Mouse (Mus musculus): ENCODE results near the gene Safb2. TPM values are rescaled to one million over a fixed set of nuclear protein-coding genes. Genes with fewer than 3 reads are reported as not detected.

Safb2 gene
- total and polyA plus RNA-seq, 2 experiments from 2014 or later, result 24.9 to 63.4 TPM

DNA sequence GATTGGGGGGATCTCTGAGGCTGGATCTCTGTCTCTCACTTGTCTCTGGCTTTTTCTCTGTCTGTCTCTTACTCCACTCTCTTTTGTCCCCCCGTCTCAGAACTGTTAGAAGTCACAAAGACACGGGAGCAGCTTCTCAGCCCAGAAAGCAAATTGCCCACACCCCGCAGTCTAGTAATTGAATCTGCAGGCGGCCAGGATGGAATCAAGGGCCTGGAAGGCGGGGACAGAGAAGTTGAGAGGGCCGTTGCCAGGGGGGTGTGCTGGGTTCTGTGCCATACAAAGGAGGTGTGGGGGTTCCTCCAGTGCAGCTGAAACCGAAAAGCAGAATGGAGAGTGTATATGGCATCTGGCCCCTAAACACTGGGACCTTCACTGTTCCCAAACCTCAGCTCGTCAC lies 41.6 kb downstream of the Safb2 start:
- H3K27ac ChIP-seq (ENCODE audit: low read depth), result no peak overlapping the region
- no peaks in the 10 kb centered on the region for H3K36me3 ChIP-seq (replicated peaks; ENCODE audit: control insufficient read depth, insufficient read depth, low read length)
- H3K9ac ChIP-seq (replicated peaks; ENCODE audit: low read depth, low read length), result no peak overlapping the region
- DNase-seq (ENCODE audit: low spot score) (no peak), ATAC-seq (ENCODE audit: insufficient read depth, low read depth) (no peak)
- no peak overlapping the region for H3K4me3 ChIP-seq (ENCODE audit: low read depth, low read length)
- no peaks in the 10 kb centered on the region for H3K9me3 ChIP-seq (replicated peaks; ENCODE audit: control insufficient read depth, low read length)
- no peak overlapping the region for H3K4me2 ChIP-seq (ENCODE audit: low read depth, low read length)
- no peaks in the 10 kb centered on the region for H3K4me1 ChIP-seq (ENCODE audit: control insufficient read depth, insufficient read depth)
- 48% methylated on average over 8 of the region's 8 CpGs for WGBS
- H3K27me3 ChIP-seq (ENCODE audit: control insufficient read depth, insufficient read depth, low read length), result no peaks in the 10 kb centered on the region
- TF ChIP-seq CTCF (IDR thresholded peaks at IDR 0.05; ENCODE audit: low read depth) (no peak), EP300 (IDR thresholded peaks at IDR 0.05; ENCODE audit: low read depth) (no peak)

DNA sequence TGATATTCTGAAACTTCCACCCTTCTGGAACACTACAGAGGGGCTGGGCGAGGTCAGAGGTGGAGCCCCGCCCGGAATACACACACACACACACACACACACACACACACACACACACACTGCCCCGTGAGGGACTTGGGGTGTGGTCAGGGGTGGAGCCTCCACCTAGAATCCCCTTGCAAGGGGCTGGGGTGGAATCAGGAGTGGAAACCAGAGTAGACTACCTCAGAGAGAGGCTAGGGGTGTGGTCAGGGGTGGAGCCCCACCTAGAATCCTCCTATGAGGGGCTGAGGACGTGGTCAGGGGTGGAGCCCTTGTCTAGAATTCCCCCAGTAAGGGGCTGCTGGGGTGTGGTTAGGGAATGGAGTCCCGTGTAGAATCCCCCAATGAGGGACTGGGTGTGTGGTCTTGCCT lies 43.8 kb downstream of the Safb2 start:
- no peak overlapping the region for H3K4me2 ChIP-seq (ENCODE audit: low read depth, low read length)
- no peaks in the 10 kb centered on the region for H3K9me3 ChIP-seq (replicated peaks; ENCODE audit: control insufficient read depth, low read length)
- no peak overlapping the region for H3K4me3 ChIP-seq (ENCODE audit: low read depth, low read length)
- WGBS, result 38% methylated on average over 6 of the region's 6 CpGs
- no peaks in the 10 kb centered on the region for H3K27me3 ChIP-seq (ENCODE audit: control insufficient read depth, insufficient read depth, low read length)
- no peak overlapping the region for H3K9ac ChIP-seq (replicated peaks; ENCODE audit: low read depth, low read length)
- DNase-seq (ENCODE audit: low spot score), result no peak
- no peak overlapping the region for H3K27ac ChIP-seq (ENCODE audit: low read depth)
- TF ChIP-seq EP300 (IDR thresholded peaks at IDR 0.05; ENCODE audit: low read depth) (no peak), CTCF (IDR thresholded peaks at IDR 0.05; ENCODE audit: low read depth) (no peak)
- H3K36me3 ChIP-seq (replicated peaks; ENCODE audit: control insufficient read depth, insufficient read depth, low read length), result no peaks in the 10 kb centered on the region
- ATAC-seq (ENCODE audit: insufficient read depth, low read depth), result no peak
- H3K4me1 ChIP-seq (ENCODE audit: control insufficient read depth, insufficient read depth), result no peaks in the 10 kb centered on the region

GRCm38 (mm10) chr17:56537912-56538311 lies 46.5 kb downstream of the Safb2 start:
- H3K9ac ChIP-seq (replicated peaks; ENCODE audit: low read depth, low read length), result no peak overlapping the region
- H3K27me3 ChIP-seq (ENCODE audit: control insufficient read depth, insufficient read depth, low read length), result no peaks in the 10 kb centered on the region
- no peak for ATAC-seq (ENCODE audit: insufficient read depth, low read depth)
- no peak overlapping the region for H3K4me2 ChIP-seq (ENCODE audit: low read depth, low read length)
- H3K36me3 ChIP-seq (replicated peaks; ENCODE audit: control insufficient read depth, insufficient read depth, low read length), result no peaks in the 10 kb centered on the region
- H3K9me3 ChIP-seq (replicated peaks; ENCODE audit: control insufficient read depth, low read length), result no peaks in the 10 kb centered on the region
- H3K4me3 ChIP-seq (ENCODE audit: low read depth, low read length), result no peak overlapping the region
- H3K4me1 ChIP-seq (ENCODE audit: control insufficient read depth, insufficient read depth), result no peaks in the 10 kb centered on the region
- DNase-seq (ENCODE audit: low spot score), result no peak
- H3K27ac ChIP-seq (ENCODE audit: low read depth), result no peak overlapping the region
- TF ChIP-seq CTCF (IDR thresholded peaks at IDR 0.05; ENCODE audit: low read depth), result peak; percentile 15; the same call in 1 of the 2 replicates
- no peak for TF ChIP-seq EP300 (IDR thresholded peaks at IDR 0.05; ENCODE audit: low read depth)
- WGBS, result 27% methylated on average over 8 of the region's 8 CpGs

DNA sequence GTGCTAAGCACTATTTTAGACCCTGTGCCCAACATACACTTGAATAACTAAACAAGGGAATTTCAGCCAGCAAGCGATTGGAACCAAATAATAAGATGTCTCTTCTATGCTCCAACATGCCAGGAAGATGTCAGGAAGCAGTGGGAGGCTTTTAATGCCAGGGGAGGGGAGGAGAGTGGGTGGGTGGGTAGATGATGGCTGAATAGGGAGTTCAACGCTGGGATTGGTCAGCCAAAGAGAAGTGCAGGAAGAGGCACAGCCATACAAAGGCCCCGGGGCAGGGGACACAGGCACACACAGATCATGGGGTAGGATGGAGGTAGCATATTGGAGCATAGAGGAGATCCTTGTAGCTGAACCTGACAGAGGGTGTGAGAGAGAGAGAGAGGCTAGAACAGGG lies 47.5 kb downstream of the Safb2 start:
- Histone ChIP-seq H3K4me1 (ENCODE audit: control insufficient read depth, insufficient read depth) (no peaks in the 10 kb centered on the region), H3K4me3 (ENCODE audit: low read depth, low read length) (no peak overlapping the region), H3K9ac (replicated peaks; ENCODE audit: low read depth, low read length) (no peak overlapping the region), H3K9me3 (replicated peaks; ENCODE audit: control insufficient read depth, low read length) (peaks cover 3% of the 10 kb centered on the region; the same call in 1 of the 2 replicates), H3K27me3 (ENCODE audit: control insufficient read depth, insufficient read depth, low read length) (no peaks in the 10 kb centered on the region), H3K27ac (ENCODE audit: low read depth) (no peak overlapping the region), H3K36me3 (replicated peaks; ENCODE audit: control insufficient read depth, insufficient read depth, low read length) (no peaks in the 10 kb centered on the region), H3K4me2 (ENCODE audit: low read depth, low read length) (no peak overlapping the region)
- TF ChIP-seq CTCF (IDR thresholded peaks at IDR 0.05; ENCODE audit: low read depth) (no peak), EP300 (IDR thresholded peaks at IDR 0.05; ENCODE audit: low read depth) (no peak)
- DNase-seq (ENCODE audit: low spot score) (no peak), ATAC-seq (ENCODE audit: insufficient read depth, low read depth) (no peak)
- 73% methylated on average over 3 of the region's 3 CpGs for WGBS

DNA sequence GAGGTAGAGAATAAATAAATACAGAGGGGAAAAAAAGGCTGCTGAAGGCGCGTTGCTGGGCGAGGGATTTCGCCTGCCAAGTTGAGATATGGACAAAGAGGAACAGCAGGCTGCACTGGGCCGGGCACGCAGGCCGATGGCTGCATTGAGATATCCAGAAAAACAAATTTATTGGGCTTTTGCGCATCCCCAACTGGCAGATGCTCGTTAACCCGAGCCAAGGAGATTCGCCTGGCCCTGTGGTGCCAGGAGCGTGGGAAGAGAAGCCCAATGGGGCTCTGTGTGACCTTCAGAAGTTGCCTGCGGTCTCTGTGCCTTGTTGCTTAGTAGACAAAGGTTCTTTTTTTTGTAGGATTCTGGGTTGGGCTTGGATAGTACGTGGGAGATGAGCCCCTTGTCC lies 48.2 kb downstream of the Safb2 start:
- ATAC-seq (ENCODE audit: insufficient read depth, low read depth) (no peak), DNase-seq (ENCODE audit: low spot score) (no peak)
- Histone ChIP-seq H3K27ac (ENCODE audit: low read depth) (no peak overlapping the region), H3K4me2 (ENCODE audit: low read depth, low read length) (no peak overlapping the region), H3K27me3 (ENCODE audit: control insufficient read depth, insufficient read depth, low read length) (no peaks in the 10 kb centered on the region), H3K4me1 (ENCODE audit: control insufficient read depth, insufficient read depth) (no peaks in the 10 kb centered on the region), H3K9me3 (replicated peaks; ENCODE audit: control insufficient read depth, low read length) (peaks cover 5% of the 10 kb centered on the region; the same call in 1 of the 2 replicates), H3K9ac (replicated peaks; ENCODE audit: low read depth, low read length) (no peak overlapping the region), H3K36me3 (replicated peaks; ENCODE audit: control insufficient read depth, insufficient read depth, low read length) (no peaks in the 10 kb centered on the region), H3K4me3 (ENCODE audit: low read depth, low read length) (no peak overlapping the region)
- WGBS, result 75% methylated on average over 14 of the region's 14 CpGs
- no peak for TF ChIP-seq EP300 (IDR thresholded peaks at IDR 0.05; ENCODE audit: low read depth)
- no peak for TF ChIP-seq CTCF (IDR thresholded peaks at IDR 0.05; ENCODE audit: low read depth)

- Histone ChIP-seq H3K4me2 (ENCODE audit: low read depth, low read length) (no peak overlapping the region), H3K9me3 (replicated peaks; ENCODE audit: control insufficient read depth, low read length) (no peaks in the 10 kb centered on the region), H3K27me3 (ENCODE audit: control insufficient read depth, insufficient read depth, low read length) (no peaks in the 10 kb centered on the region), H3K27ac (ENCODE audit: low read depth) (no peak overlapping the region), H3K4me1 (ENCODE audit: control insufficient read depth, insufficient read depth) (no peaks in the 10 kb centered on the region), H3K36me3 (replicated peaks; ENCODE audit: control insufficient read depth, insufficient read depth, low read length) (no peaks in the 10 kb centered on the region), H3K4me3 (ENCODE audit: low read depth, low read length) (no peak overlapping the region), H3K9ac (replicated peaks; ENCODE audit: low read depth, low read length) (no peak overlapping the region)
- 67% methylated on average over 4 of the region's 4 CpGs for WGBS
- ATAC-seq (ENCODE audit: insufficient read depth, low read depth) (no peak), DNase-seq (ENCODE audit: low spot score) (no peak)
- TF ChIP-seq CTCF (IDR thresholded peaks at IDR 0.05; ENCODE audit: low read depth), result no peak
- TF ChIP-seq EP300 (IDR thresholded peaks at IDR 0.05; ENCODE audit: low read depth), result no peak
These were observed 59.4 kb downstream of the Safb2 start for GRCm38 (mm10) chr17:56524943-56525342.

All from heart, postnatal 0 days (tissue).